Comparison of ENCODE assay signal across 8 mouse cellular contexts in genomic region chr12:110485585-110486331, GRCm38 (mm10). TPM values are rescaled to one million over a fixed set of nuclear protein-coding genes. Genes with fewer than 3 reads are reported as not detected.
A peak's percentile ranks its signal among the peaks of the same experiment; 100 is the strongest.
DNase-seq lines count a peak whose midpoint lies in the region; ATAC-seq lines count a peak whose summit lies in the region.

No protein-coding gene starts in this region.

- H3K4me2 ChIP-seq in kidney, embryonic 15.5 days = peak overlapping the region; percentile 82

- ATAC-seq in erythroblast, adult 5-6 weeks (replicated peaks; ENCODE audit: low FRiP score, poor library complexity, severe bottlenecking) = peak; percentile 82
- ATAC-seq in kidney, embryonic 15.5 days (replicated peaks; ENCODE audit: low FRiP score) = peak; percentile 87
- ATAC-seq in monocyte, adult 5-6 weeks (replicated peaks; ENCODE audit: insufficient number of reproducible peaks, low FRiP score, low TSS enrichment, poor library complexity, severe bottlenecking) = peak; percentile 91

- DNase-seq in A20 (ENCODE audit: low read depth, low spot score) (peak; percentile 93), liver (peak; percentile 86)
- peak; percentile 98 for DNase-seq in brain, adult 2 months (ENCODE audit: low read depth, low spot score)
- peak; percentile 94 for DNase-seq in heart, embryonic 10.5 days (ENCODE audit: low spot score)
- peak; percentile 80 to 87 for DNase-seq in spleen, postnatal 4 days (ENCODE audit: low spot score in 2 of 2)

- peaks cover 54% of the 10 kb centered on the region for H3K4me1 ChIP-seq in heart, embryonic 10.5 days
- H3K4me1 ChIP-seq in kidney, embryonic 15.5 days = peaks cover 45% of the 10 kb centered on the region

- H3K27me3 ChIP-seq in heart, embryonic 10.5 days (ENCODE audit: insufficient read depth, poor library complexity, severe bottlenecking) = no peaks in the 10 kb centered on the region
- no peaks in the 10 kb centered on the region for H3K27me3 ChIP-seq in kidney, embryonic 15.5 days

- peak overlapping the region; percentile 99 for H3K27ac ChIP-seq in heart, embryonic 10.5 days
- peak overlapping the region; percentile 99 for H3K27ac ChIP-seq in kidney, embryonic 15.5 days

- WGBS in heart, embryonic 10.5 days = under 1% methylated on average over 27 of the region's 27 CpGs
- WGBS in kidney, embryonic 15.5 days = under 1% methylated on average over 27 of the region's 27 CpGs

- H3K9me3 ChIP-seq in heart, embryonic 10.5 days = no peaks in the 10 kb centered on the region
- no peaks in the 10 kb centered on the region for H3K9me3 ChIP-seq in kidney, embryonic 15.5 days (replicated peaks)

- peak overlapping the region; percentile 83 for H3K4me3 ChIP-seq in heart, embryonic 10.5 days
- peak overlapping the region; percentile 60 for H3K4me3 ChIP-seq in kidney, embryonic 15.5 days (replicated peaks)

- H3K9ac ChIP-seq in kidney, embryonic 15.5 days = peak overlapping the region; percentile 57

- peaks cover 12% of the 10 kb centered on the region for H3K36me3 ChIP-seq in heart, embryonic 10.5 days
- H3K36me3 ChIP-seq in kidney, embryonic 15.5 days = peaks cover 14% of the 10 kb centered on the region

RNA-seq across cellular contexts. Expression of gene Ppp2r5c, which starts 38.8 kb away (rescaled TPM):
- total RNA-seq in erythroblast, adult 5-6 weeks (2015; ENCODE audit: low replicate concordance) = 41.1 and 42.6 TPM in 2 replicates
- 60.8 and 61.2 TPM in 2 replicates for total RNA-seq in erythroblast, adult 5-6 weeks (2017; ENCODE audit: low replicate concordance)
- polyA plus RNA-seq in heart, embryonic 10.5 days (2016; fragmentation: Nextera tagmentation; extraction: Ambion mirVana) = 136 and 146 TPM in 2 replicates
- 141 and 143 TPM in 2 replicates for polyA plus RNA-seq in kidney, embryonic 15.5 days (2015; fragmentation: Nextera tagmentation; extraction: Ambion mirVana)
- 353 to 389 TPM (median 359 TPM) in 3 replicates for total RNA-seq in monocyte, adult 5-6 weeks (2017)

Comparison
In these comparisons a context has a peak if more than half of its experiments do, and no peak if none do; other contexts are left out.
1. Peak in every context shown above with its lines: DNase-seq, ATAC-seq, H3K4me3 ChIP-seq and H3K27ac ChIP-seq.